Mouse (Mus musculus) megakaryocyte-erythroid progenitor cell, adult 5-6 weeks (primary cell): Measurements from ENCODE around the gene Zfyve26. TPM values are rescaled to one million over a fixed set of nuclear protein-coding genes. Genes with fewer than 3 reads are reported as not detected.
"Not testable (repeated sequence)": the region's sequence is repeated elsewhere in the genome, so short reads cannot be mapped to it uniquely, and the experiment has no call there.

ENCODE experiments used
- ATAC-seq: replicated peaks from 2 replicates; pipeline ENCODE4 v1.8.0; 2016; ENCODE audit warnings: mild to moderate bottlenecking, inconsistent platforms; ENCODE audit not compliant: severe bottlenecking, poor library complexity, low FRiP score, low TSS enrichment
- total RNA-seq, 2 experiments: library from RNA; stranded (forward) in 1 of 2; stranded (reverse) in 1 of 2; fragments of 200-1000, 215-1000 nt in 1 of 2; fragments of >200 nt in 1 of 2; fragmentation: Nextera tagmentation in 1 of 2; gene quantifications; 2 replicates each; pipeline ENCODE4 v1.2.3; 2014 to 2017

Zfyve26 gene
- total RNA-seq (2014; fragmentation: Nextera tagmentation) (27.5 and 28.6 TPM in 2 replicates), total RNA-seq (2017) (16.4 and 22.3 TPM in 2 replicates)

- ATAC-seq: peak; percentile 93
Measured at GRCm38 (mm10) chr12:79296126-79296816, at the start of gene Zfyve26. Gene Zfyve26, minus strand, starts transcription at chr12:79296304.

- no peak for ATAC-seq
Measured at GRCm38 (mm10) chr12:79341291-79341845, 45.3 kb upstream of the Zfyve26 start.

GRCm38 (mm10) chr12:79340513-79340912 is 44.4 kb upstream of the Zfyve26 start:
- no peak for ATAC-seq

GRCm38 (mm10) chr12:79338791-79339190 is 42.7 kb upstream of the Zfyve26 start:
- ATAC-seq: no peak

GRCm38 (mm10) chr12:79331722-79332121 is 35.6 kb upstream of the Zfyve26 start:
- ATAC-seq: no peak

- no peak for ATAC-seq
Measured at GRCm38 (mm10) chr12:79330571-79330970, 34.5 kb upstream of the Zfyve26 start.

GRCm38 (mm10) chr12:79327868-79328267 is 31.8 kb upstream of the Zfyve26 start:
- no peak for ATAC-seq

GRCm38 (mm10) chr12:79326745-79327144 is 30.6 kb upstream of the Zfyve26 start:
- no peak for ATAC-seq

GRCm38 (mm10) chr12:79326236-79326635 is 30.1 kb upstream of the Zfyve26 start:
- no peak for ATAC-seq

- ATAC-seq: not testable (repeated sequence)
Measured at GRCm38 (mm10) chr12:79322539-79322938, 26.4 kb upstream of the Zfyve26 start.

- no peak for ATAC-seq
Measured at GRCm38 (mm10) chr12:79320895-79321294, 24.8 kb upstream of the Zfyve26 start.

GRCm38 (mm10) chr12:79317339-79317738 is 21.2 kb upstream of the Zfyve26 start:
- ATAC-seq: no peak

GRCm38 (mm10) chr12:79313721-79314120 is 17.6 kb upstream of the Zfyve26 start:
- ATAC-seq: no peak

- no peak for ATAC-seq
Measured at GRCm38 (mm10) chr12:79306013-79306412, 9.9 kb upstream of the Zfyve26 start.

- ATAC-seq: no peak
Measured at GRCm38 (mm10) chr12:79305131-79305530, 9.0 kb upstream of the Zfyve26 start.

GRCm38 (mm10) chr12:79301802-79302201 is 5.7 kb upstream of the Zfyve26 start:
- no peak for ATAC-seq

GRCm38 (mm10) chr12:79297884-79298636 is 2.0 kb upstream of the Zfyve26 start:
- ATAC-seq: no peak

GRCm38 (mm10) chr12:79297121-79297576 is 1.0 kb upstream of the Zfyve26 start, which contains the start of gene Rad51b:
Gene Rad51b, plus strand, starts transcription at chr12:79297282.
- peak; percentile 89 for ATAC-seq

GRCm38 (mm10) chr12:79292874-79293273 is 3.2 kb downstream of the Zfyve26 start:
- no peak for ATAC-seq

GRCm38 (mm10) chr12:79282595-79282994 is 13.5 kb downstream of the Zfyve26 start:
- ATAC-seq: no peak
